Mouse (Mus musculus) thymus, adult 2 months (tissue): ENCODE data around the gene Hilpda. TPM values are rescaled to one million over a fixed set of nuclear protein-coding genes. Genes with fewer than 3 reads are reported as not detected.

Source experiments
- DNase-seq: peaks from one replicate; pipeline ENCODE4 v3.0.0; 2021
- H3K27ac ChIP-seq: fragments of 200-500 bp; 2 replicates; pipeline ENCODE4 v1.5.1; 2012; ENCODE audit warnings: low read length, control low read depth; ENCODE audit not compliant: control insufficient read depth, insufficient read depth
- H3K27me3 ChIP-seq: fragments of 200-500 bp; 2 replicates; pipeline ENCODE4 v1.6.1; 2012; ENCODE audit warnings: mild to moderate bottlenecking, low read length, moderate library complexity, mixed read lengths; ENCODE audit not compliant: control insufficient read depth, insufficient read depth
- H3K36me3 ChIP-seq: fragments of 200-500 bp; 2 replicates; pipeline ENCODE4 v1.6.1; 2012; ENCODE audit warnings: mild to moderate bottlenecking, low read length, moderate library complexity; ENCODE audit not compliant: control insufficient read depth, insufficient read depth
- H3K4me1 ChIP-seq: fragments of 200-500 bp; replicated peaks from 2 replicates; pipeline ENCODE4 v1.6.1; 2012; ENCODE audit warnings: low read length; ENCODE audit not compliant: control insufficient read depth, insufficient read depth
- H3K4me3 ChIP-seq: fragments of 200-500 bp; 2 replicates; pipeline ENCODE4 v1.5.1; 2012; ENCODE audit warnings: mild to moderate bottlenecking, low read length, control low read depth, moderate library complexity; ENCODE audit not compliant: control insufficient read depth, insufficient read depth
- CTCF ChIP-seq: fragments of 200-500 bp; IDR thresholded peaks from 2 replicates; pipeline ENCODE4 v1.5.1; 2012; ENCODE audit warnings: mild to moderate bottlenecking, control low read depth, low read length, moderate library complexity, borderline replicate concordance; ENCODE audit not compliant: control insufficient read depth, poor library complexity, insufficient read depth; ENCODE audit errors: extremely low read depth
- POLR2A ChIP-seq: fragments of 200-500 bp; IDR thresholded peaks from 2 replicates; pipeline ENCODE4 v1.6.1; 2012; ENCODE audit warnings: mild to moderate bottlenecking, low read length, control low read depth, moderate library complexity; ENCODE audit not compliant: control insufficient read depth, poor library complexity, insufficient read depth; ENCODE audit errors: extremely low read depth
- WGBS: fragments of 180-500 bp; shearing (Covaris S2); methylation state at CpG from one replicate; pipeline ENCODE4 v1.1.7; 2018; 5-methylcytosine and 5-hydroxymethylcytosine counted together
- polyA plus RNA-seq: library from polyadenylated mRNA; depleted of rRNA; stranded (reverse); fragments of >200 nt; gene quantifications from 2 replicates; pipeline ENCODE4 v1.2.3, GENCODE M21; 2012

The Hilpda gene
- polyA plus RNA-seq, 1 experiment, result 35.9 TPM

DNA sequence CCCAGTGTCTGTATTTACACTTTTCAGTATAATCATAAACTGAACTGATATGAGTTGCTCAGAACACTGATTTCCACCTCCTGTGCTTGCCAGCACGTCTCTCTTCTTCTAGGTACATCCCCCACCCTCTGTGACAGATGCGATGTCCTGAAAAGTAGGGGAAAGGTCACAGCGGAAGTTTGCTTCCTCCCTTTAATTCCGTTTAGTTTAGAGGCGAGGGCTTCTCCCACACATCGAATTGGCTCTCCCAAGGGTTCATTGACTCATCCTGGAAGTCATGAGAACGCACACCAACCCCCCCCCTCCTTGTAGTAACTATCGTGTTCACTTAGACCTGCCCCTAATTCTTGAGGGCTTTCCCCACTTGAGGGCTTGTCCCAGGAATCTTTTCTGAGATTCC is 1.3 kb upstream of the Hilpda start:
- no peaks in the 10 kb centered on the region for H3K27me3 ChIP-seq
- peak overlapping the region; percentile 17 for H3K4me3 ChIP-seq
- no peak overlapping the region; the same call in 1 of the 2 replicates for H3K27ac ChIP-seq
- 2% methylated on average over 8 of the region's 8 CpGs for WGBS
- H3K36me3 ChIP-seq, result 0 out of 2 replicates have a peak, but pooled peaks cover 3% of the 10 kb centered on the region
- peaks cover 16% of the 10 kb centered on the region for H3K4me1 ChIP-seq
- DNase-seq, result peak; percentile 31
- TF ChIP-seq CTCF (no peak), POLR2A (no peak)

- WGBS, result over 99% methylated on average over 5 of the region's 5 CpGs
- H3K27ac ChIP-seq, result no peak overlapping the region
- H3K36me3 ChIP-seq, result 0 out of 2 replicates have a peak, but pooled peaks cover 3% of the 10 kb centered on the region
- TF ChIP-seq CTCF (no peak), POLR2A (no peak)
- no peak overlapping the region for H3K4me3 ChIP-seq
- no peaks in the 10 kb centered on the region for H3K27me3 ChIP-seq
- peaks cover 6% of the 10 kb centered on the region for H3K4me1 ChIP-seq
- DNase-seq, result no peak
Measured at GRCm38 (mm10) chr6:29276746-29277145, 4.5 kb downstream of the Hilpda start.

- 52% methylated on average over 8 of the region's 8 CpGs for WGBS
- Histone ChIP-seq H3K27me3 (no peaks in the 10 kb centered on the region), H3K36me3 (0 out of 2 replicates have a peak, but pooled peaks cover 3% of the 10 kb centered on the region), H3K4me3 (no peak overlapping the region), H3K4me1 (0 out of 2 replicates have a peak, but pooled peaks cover 3% of the 10 kb centered on the region), H3K27ac (no peak overlapping the region)
- TF ChIP-seq POLR2A, result no peak
- TF ChIP-seq CTCF, result no peak
- peak; percentile 35 for DNase-seq
Measured at GRCm38 (mm10) chr6:29278513-29279267, 6.4 kb downstream of the Hilpda start.

DNA sequence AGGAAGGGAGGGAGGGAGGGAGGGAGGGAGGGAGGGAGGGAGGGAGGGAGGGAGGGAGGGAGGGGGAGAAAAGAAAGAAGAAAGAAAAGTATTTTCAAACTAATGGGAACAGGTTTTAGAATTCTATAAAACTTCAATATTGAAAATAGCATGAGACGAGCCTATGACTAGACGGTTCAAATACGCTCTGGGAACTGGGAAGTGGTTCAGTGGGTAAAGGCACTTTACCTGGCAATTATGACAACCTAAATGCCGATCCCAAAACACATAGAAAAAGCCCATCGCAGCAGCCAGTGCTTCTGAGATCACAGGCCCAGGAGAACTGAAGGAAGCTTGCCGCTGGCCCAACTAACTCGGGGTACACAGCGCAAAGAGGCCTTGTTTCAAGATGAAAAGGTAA is 7.0 kb downstream of the Hilpda start, which contains the start of gene Fam71f2:
Gene Fam71f2 (plus strand): TSS at position 301 of the 400 bp plus-strand sequence.
- Histone ChIP-seq H3K27ac (no peak within 1 kb of the TSS), H3K4me1 (no peaks in the 10 kb centered on the region), H3K27me3 (no peaks in the 10 kb centered on the region), H3K36me3 (0 out of 2 replicates have a peak, but pooled peaks cover 3% of the 10 kb centered on the region), H3K4me3 (no peak within 1 kb of the TSS)
- WGBS, result 86% methylated on average over 8 of the region's 8 CpGs
- no peak for TF ChIP-seq CTCF
- DNase-seq, result no peak

DNA sequence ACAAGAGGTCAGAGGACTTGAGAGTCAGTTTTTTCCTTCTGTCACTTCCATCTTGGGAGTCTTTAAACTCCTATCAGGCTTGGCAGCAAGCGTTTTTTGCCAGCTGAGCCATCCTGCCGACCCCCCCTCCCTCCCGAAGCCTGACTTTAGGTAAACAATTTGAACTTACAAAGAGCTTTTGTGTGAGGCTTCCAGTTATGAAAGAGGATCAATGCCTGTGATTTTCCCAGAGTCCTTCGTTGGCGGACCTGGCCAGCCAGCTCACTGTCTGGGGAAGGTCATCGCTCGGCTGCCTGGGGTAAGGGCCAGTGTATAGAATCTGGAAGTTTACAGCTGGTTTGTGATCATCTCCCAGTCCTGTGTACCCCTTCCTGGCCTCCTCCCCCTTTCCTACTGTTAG is 8.4 kb downstream of the Hilpda start:
- H3K27ac ChIP-seq, result no peak overlapping the region
- no peak for DNase-seq
- TF ChIP-seq CTCF, result no peak
- no peak for TF ChIP-seq POLR2A
- H3K27me3 ChIP-seq, result no peaks in the 10 kb centered on the region
- H3K4me1 ChIP-seq, result no peaks in the 10 kb centered on the region
- WGBS, result 94% methylated on average over 7 of the region's 7 CpGs
- H3K4me3 ChIP-seq, result no peak overlapping the region
- no peaks in the 10 kb centered on the region for H3K36me3 ChIP-seq

DNA sequence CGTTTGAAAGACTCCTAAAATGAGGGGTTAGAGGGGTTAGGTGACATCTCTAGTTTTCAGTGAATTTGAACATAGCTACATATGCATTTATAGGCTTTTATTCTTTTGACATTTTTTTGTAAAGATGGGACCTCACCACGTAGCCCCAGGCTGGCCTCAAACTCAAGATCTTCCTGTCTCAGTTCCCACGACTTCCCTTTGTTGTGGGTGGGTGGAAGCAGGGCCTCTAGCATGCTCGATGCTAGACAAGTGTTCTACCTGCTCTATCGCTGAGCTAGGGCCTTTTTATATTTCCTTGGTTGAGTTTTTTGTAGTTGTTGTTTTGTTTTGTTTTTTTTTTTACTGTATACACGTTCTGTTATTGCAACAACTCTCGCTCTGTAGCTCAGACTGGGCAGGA is 14.6 kb downstream of the Hilpda start:
- Histone ChIP-seq H3K4me1 (peaks cover 10% of the 10 kb centered on the region), H3K36me3 (no peaks in the 10 kb centered on the region), H3K4me3 (no peak overlapping the region), H3K27ac (peak overlapping the region; percentile 26; the same call in 1 of the 2 replicates), H3K27me3 (no peaks in the 10 kb centered on the region)
- TF ChIP-seq CTCF (no peak), POLR2A (no peak)
- 29% methylated on average over 7 of the region's 7 CpGs for WGBS
- DNase-seq, result peak; percentile 28
